Mouse (Mus musculus): ENCODE measurements around the gene Adcy5. TPM values are rescaled to one million over a fixed set of nuclear protein-coding genes. Genes with fewer than 3 reads are reported as not detected.

Gene Adcy5
- polyA plus RNA-seq, 1 experiment from 2014 or later = 1.4 TPM

DNA sequence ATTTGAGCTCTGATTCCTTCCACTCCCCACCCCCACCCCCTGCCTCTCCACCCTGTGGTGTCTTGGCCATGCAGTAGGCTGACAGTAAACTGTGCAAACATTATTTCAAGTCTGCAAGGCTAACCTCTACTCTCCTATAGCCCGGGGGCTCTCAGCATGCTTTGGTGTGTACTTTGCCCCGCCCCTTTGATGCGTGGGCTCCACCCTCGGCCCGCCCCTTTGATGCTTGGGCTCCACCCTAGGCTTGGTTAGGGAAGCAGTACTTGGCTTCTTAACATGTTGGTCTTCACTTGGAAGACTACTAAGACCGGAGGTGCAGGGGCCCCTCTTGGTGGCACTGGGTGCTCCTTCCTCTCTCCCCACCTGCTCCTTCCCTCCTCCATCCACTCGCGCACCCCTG, 4.9 kb downstream of the Adcy5 start:
- H3K27me3 ChIP-seq (ENCODE audit: control insufficient read depth, insufficient read depth, low read length) = peaks cover 19% of the 10 kb centered on the region
- no peak overlapping the region for H3K27ac ChIP-seq (replicated peaks; ENCODE audit: low read depth, low read length)
- no peak for DNase-seq (ENCODE audit: low spot score)
- peaks cover 3% of the 10 kb centered on the region; the same call in 1 of the 2 replicates for H3K4me1 ChIP-seq (ENCODE audit: control insufficient read depth, insufficient read depth, low read length)
- H3K9ac ChIP-seq (replicated peaks; ENCODE audit: low read length) = no peak overlapping the region
- H3K36me3 ChIP-seq (replicated peaks; ENCODE audit: control insufficient read depth, insufficient read depth, low read depth, low read length) = no peaks in the 10 kb centered on the region
- ATAC-seq (replicated peaks; ENCODE audit: insufficient number of reproducible peaks, low FRiP score, low TSS enrichment, low read depth) = no peak
- 54% methylated on average over 8 of the region's 8 CpGs for WGBS
- H3K4me3 ChIP-seq (ENCODE audit: low read depth, low read length) = no peak overlapping the region
- no peaks in the 10 kb centered on the region for H3K9me3 ChIP-seq (replicated peaks; ENCODE audit: control insufficient read depth, low read length)
- no peak overlapping the region for H3K4me2 ChIP-seq (ENCODE audit: low read depth, low read length)

- Histone ChIP-seq H3K27ac (replicated peaks; ENCODE audit: low read depth, low read length) (no peak overlapping the region), H3K9ac (replicated peaks; ENCODE audit: low read length) (no peak overlapping the region), H3K4me2 (ENCODE audit: low read depth, low read length) (no peak overlapping the region), H3K9me3 (replicated peaks; ENCODE audit: control insufficient read depth, low read length) (no peaks in the 10 kb centered on the region), H3K36me3 (replicated peaks; ENCODE audit: control insufficient read depth, insufficient read depth, low read depth, low read length) (no peaks in the 10 kb centered on the region), H3K4me3 (ENCODE audit: low read depth, low read length) (no peak overlapping the region), H3K4me1 (ENCODE audit: control insufficient read depth, insufficient read depth, low read length) (peaks cover 7% of the 10 kb centered on the region; the same call in 1 of the 2 replicates), H3K27me3 (ENCODE audit: control insufficient read depth, insufficient read depth, low read length) (peaks cover 18% of the 10 kb centered on the region)
- no peak for DNase-seq (ENCODE audit: low spot score)
- ATAC-seq (replicated peaks; ENCODE audit: insufficient number of reproducible peaks, low FRiP score, low TSS enrichment, low read depth) = no peak
- WGBS = 79% methylated on average over 4 of the region's 4 CpGs
Observed at GRCm38 (mm10) chr16:35159991-35160390, 5.3 kb downstream of the Adcy5 start.

DNA sequence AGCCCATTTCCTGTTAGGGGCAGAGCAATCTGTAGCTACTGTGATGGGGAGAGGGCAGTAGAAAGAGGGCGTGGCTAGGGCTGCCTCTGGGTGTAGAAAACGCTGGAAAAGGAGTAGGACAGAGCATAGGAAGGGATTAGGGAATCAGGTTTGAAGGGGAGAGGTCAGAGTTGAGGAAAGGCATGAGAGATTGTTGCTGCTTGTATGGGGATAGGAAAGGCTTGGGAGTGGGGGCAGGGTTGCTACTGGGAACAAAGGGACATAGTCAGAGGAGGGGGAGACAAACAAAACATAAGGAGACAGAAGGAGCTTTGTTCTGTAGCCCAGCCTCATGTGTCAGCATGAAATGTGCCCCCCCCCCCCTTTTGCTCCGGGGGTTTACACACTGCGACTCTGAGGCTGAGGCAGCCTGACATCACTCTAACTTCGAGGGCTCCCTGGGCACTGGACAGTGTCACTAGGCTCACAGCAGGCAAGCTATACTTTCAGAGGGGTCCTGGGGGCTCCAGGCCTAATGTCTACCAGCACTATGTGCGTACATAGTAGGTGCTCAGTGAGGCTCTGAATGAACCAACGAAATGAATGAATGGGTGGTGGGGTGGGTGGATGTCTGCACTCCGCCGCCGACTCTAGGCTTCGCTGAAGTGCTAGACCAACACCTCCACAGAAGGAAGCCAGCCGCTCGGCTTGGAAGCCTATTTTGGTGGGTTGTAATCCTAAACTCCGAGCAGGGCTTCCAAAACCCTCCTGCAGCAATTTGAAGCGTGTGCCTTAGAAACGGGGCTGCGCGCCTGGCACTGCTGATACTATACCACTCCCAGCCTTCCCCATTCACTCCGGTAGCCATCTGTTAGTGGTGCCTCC, 9.9 kb downstream of the Adcy5 start:
- Histone ChIP-seq H3K4me2 (ENCODE audit: low read depth, low read length) (no peak overlapping the region), H3K27ac (replicated peaks; ENCODE audit: low read depth, low read length) (0 out of 2 replicates have a peak overlapping the region, but pooled peaks have one; percentile 10), H3K4me1 (ENCODE audit: control insufficient read depth, insufficient read depth, low read length) (peaks cover 4% of the 10 kb centered on the region; the same call in 1 of the 2 replicates), H3K9ac (replicated peaks; ENCODE audit: low read length) (no peak overlapping the region), H3K9me3 (replicated peaks; ENCODE audit: control insufficient read depth, low read length) (no peaks in the 10 kb centered on the region), H3K36me3 (replicated peaks; ENCODE audit: control insufficient read depth, insufficient read depth, low read depth, low read length) (no peaks in the 10 kb centered on the region), H3K27me3 (ENCODE audit: control insufficient read depth, insufficient read depth, low read length) (no peaks in the 10 kb centered on the region), H3K4me3 (ENCODE audit: low read depth, low read length) (no peak overlapping the region)
- 28% methylated on average over 19 of the region's 19 CpGs for WGBS
- ATAC-seq (replicated peaks; ENCODE audit: insufficient number of reproducible peaks, low FRiP score, low TSS enrichment, low read depth) = peak; percentile 82
- peak; percentile 48 for DNase-seq (ENCODE audit: low spot score)

DNA sequence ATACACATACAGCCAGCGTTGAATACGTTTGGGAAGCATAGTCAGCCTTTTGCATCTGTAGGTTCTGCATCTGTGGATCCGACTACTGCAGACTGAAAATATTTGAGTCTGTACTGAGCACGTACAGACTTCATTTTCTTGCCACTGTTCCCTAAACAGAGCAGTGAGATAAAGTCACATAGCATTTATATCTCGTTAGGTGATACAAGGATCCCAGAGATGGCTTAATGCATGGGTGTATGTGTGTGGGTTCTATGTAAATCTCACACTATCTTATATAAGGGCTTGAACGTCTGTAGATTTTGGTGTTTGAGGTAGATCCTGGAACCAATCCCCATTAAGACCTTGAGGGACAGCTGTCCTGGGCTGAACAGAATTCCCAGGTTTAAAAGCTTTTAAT, 10.7 kb downstream of the Adcy5 start:
- H3K9me3 ChIP-seq (replicated peaks; ENCODE audit: control insufficient read depth, low read length) = no peaks in the 10 kb centered on the region
- H3K4me3 ChIP-seq (ENCODE audit: low read depth, low read length) = no peak overlapping the region
- H3K27me3 ChIP-seq (ENCODE audit: control insufficient read depth, insufficient read depth, low read length) = no peaks in the 10 kb centered on the region
- H3K36me3 ChIP-seq (replicated peaks; ENCODE audit: control insufficient read depth, insufficient read depth, low read depth, low read length) = no peaks in the 10 kb centered on the region
- WGBS = 81% methylated on average over 6 of the region's 6 CpGs
- 0 out of 2 replicates have a peak, but pooled peaks have one; percentile 29 for ATAC-seq (replicated peaks; ENCODE audit: insufficient number of reproducible peaks, low FRiP score, low TSS enrichment, low read depth)
- no peak for DNase-seq (ENCODE audit: low spot score)
- H3K9ac ChIP-seq (replicated peaks; ENCODE audit: low read length) = no peak overlapping the region
- no peak overlapping the region for H3K4me2 ChIP-seq (ENCODE audit: low read depth, low read length)
- peaks cover 4% of the 10 kb centered on the region; the same call in 1 of the 2 replicates for H3K4me1 ChIP-seq (ENCODE audit: control insufficient read depth, insufficient read depth, low read length)
- H3K27ac ChIP-seq (replicated peaks; ENCODE audit: low read depth, low read length) = 0 out of 2 replicates have a peak overlapping the region, but pooled peaks have one; percentile 10

DNA sequence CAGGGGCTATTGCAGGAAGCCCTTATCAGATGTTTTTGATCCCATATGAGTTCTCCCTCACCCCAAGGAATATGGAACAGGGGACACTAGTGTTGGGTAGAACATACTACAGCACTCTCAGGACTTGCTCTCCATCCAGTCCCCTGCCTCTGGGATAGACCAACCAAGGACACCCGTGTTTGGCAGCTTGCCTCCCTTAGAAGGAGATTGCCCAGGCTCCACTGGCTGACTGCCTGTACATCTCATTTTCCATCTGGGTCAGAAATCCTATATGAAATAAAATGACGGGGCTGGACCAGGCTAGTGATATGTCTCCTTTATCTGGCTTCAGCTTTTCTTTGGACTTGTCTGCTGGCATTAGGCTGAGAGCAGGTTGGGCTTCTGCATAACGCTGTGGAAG, 11.1 kb downstream of the Adcy5 start:
- Histone ChIP-seq H3K36me3 (replicated peaks; ENCODE audit: control insufficient read depth, insufficient read depth, low read depth, low read length) (no peaks in the 10 kb centered on the region), H3K4me3 (ENCODE audit: low read depth, low read length) (no peak overlapping the region), H3K9me3 (replicated peaks; ENCODE audit: control insufficient read depth, low read length) (no peaks in the 10 kb centered on the region), H3K27me3 (ENCODE audit: control insufficient read depth, insufficient read depth, low read length) (no peaks in the 10 kb centered on the region), H3K9ac (replicated peaks; ENCODE audit: low read length) (no peak overlapping the region), H3K27ac (replicated peaks; ENCODE audit: low read depth, low read length) (no peak overlapping the region), H3K4me1 (ENCODE audit: control insufficient read depth, insufficient read depth, low read length) (peaks cover 4% of the 10 kb centered on the region; the same call in 1 of the 2 replicates), H3K4me2 (ENCODE audit: low read depth, low read length) (no peak overlapping the region)
- DNase-seq (ENCODE audit: low spot score) (no peak), ATAC-seq (replicated peaks; ENCODE audit: insufficient number of reproducible peaks, low FRiP score, low TSS enrichment, low read depth) (no peak)
- WGBS = 83% methylated on average over 3 of the region's 3 CpGs

- Histone ChIP-seq H3K9ac (replicated peaks; ENCODE audit: low read length) (no peak overlapping the region), H3K4me3 (ENCODE audit: low read depth, low read length) (no peak overlapping the region), H3K4me2 (ENCODE audit: low read depth, low read length) (no peak overlapping the region), H3K27me3 (ENCODE audit: control insufficient read depth, insufficient read depth, low read length) (no peaks in the 10 kb centered on the region), H3K9me3 (replicated peaks; ENCODE audit: control insufficient read depth, low read length) (no peaks in the 10 kb centered on the region), H3K27ac (replicated peaks; ENCODE audit: low read depth, low read length) (no peak overlapping the region), H3K4me1 (ENCODE audit: control insufficient read depth, insufficient read depth, low read length) (peaks cover 4% of the 10 kb centered on the region; the same call in 1 of the 2 replicates), H3K36me3 (replicated peaks; ENCODE audit: control insufficient read depth, insufficient read depth, low read depth, low read length) (no peaks in the 10 kb centered on the region)
- WGBS = 80% methylated on average over 7 of the region's 7 CpGs
- ATAC-seq (replicated peaks; ENCODE audit: insufficient number of reproducible peaks, low FRiP score, low TSS enrichment, low read depth) (no peak), DNase-seq (ENCODE audit: low spot score) (no peak)
Observed at GRCm38 (mm10) chr16:35169431-35169830, 14.8 kb downstream of the Adcy5 start.

DNA sequence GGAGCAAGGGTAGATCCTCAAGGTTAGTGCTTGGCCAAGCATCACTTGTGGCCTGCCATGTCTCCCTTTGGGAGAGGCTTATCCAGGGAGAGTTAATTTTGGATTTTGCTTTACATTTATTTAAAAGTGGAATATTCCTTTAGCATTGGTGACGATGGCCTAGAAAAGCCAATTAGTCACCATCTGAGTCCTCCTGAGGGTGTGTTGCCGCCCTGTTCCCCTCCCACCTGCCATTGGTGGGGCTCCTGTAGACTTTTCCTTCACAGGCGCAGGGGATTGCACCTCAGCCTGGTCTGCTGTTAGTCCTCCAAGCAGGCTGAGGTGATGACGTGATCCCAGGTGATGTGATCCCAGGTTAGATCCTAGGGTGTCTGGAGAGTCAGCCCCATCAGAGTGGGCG, 17.5 kb downstream of the Adcy5 start:
- no peak overlapping the region for H3K4me2 ChIP-seq (ENCODE audit: low read depth, low read length)
- no peaks in the 10 kb centered on the region for H3K36me3 ChIP-seq (replicated peaks; ENCODE audit: control insufficient read depth, insufficient read depth, low read depth, low read length)
- WGBS = 79% methylated on average over 5 of the region's 5 CpGs
- DNase-seq (ENCODE audit: low spot score) = no peak
- no peak overlapping the region for H3K4me3 ChIP-seq (ENCODE audit: low read depth, low read length)
- no peaks in the 10 kb centered on the region for H3K9me3 ChIP-seq (replicated peaks; ENCODE audit: control insufficient read depth, low read length)
- no peak overlapping the region for H3K9ac ChIP-seq (replicated peaks; ENCODE audit: low read length)
- no peak for ATAC-seq (replicated peaks; ENCODE audit: insufficient number of reproducible peaks, low FRiP score, low TSS enrichment, low read depth)
- no peaks in the 10 kb centered on the region for H3K4me1 ChIP-seq (ENCODE audit: control insufficient read depth, insufficient read depth, low read length)
- H3K27ac ChIP-seq (replicated peaks; ENCODE audit: low read depth, low read length) = no peak overlapping the region
- H3K27me3 ChIP-seq (ENCODE audit: control insufficient read depth, insufficient read depth, low read length) = no peaks in the 10 kb centered on the region

GRCm38 (mm10) chr16:35178516-35178915, 23.8 kb downstream of the Adcy5 start:
- WGBS = 91% methylated on average over 3 of the region's 3 CpGs
- no peak overlapping the region for H3K9ac ChIP-seq (replicated peaks; ENCODE audit: low read length)
- no peaks in the 10 kb centered on the region for H3K27me3 ChIP-seq (ENCODE audit: control insufficient read depth, insufficient read depth, low read length)
- no peak for DNase-seq (ENCODE audit: low spot score)
- no peak overlapping the region for H3K4me2 ChIP-seq (ENCODE audit: low read depth, low read length)
- ATAC-seq (replicated peaks; ENCODE audit: insufficient number of reproducible peaks, low FRiP score, low TSS enrichment, low read depth) = no peak
- no peaks in the 10 kb centered on the region for H3K4me1 ChIP-seq (ENCODE audit: control insufficient read depth, insufficient read depth, low read length)
- H3K27ac ChIP-seq (replicated peaks; ENCODE audit: low read depth, low read length) = no peak overlapping the region
- no peaks in the 10 kb centered on the region for H3K9me3 ChIP-seq (replicated peaks; ENCODE audit: control insufficient read depth, low read length)
- no peak overlapping the region for H3K4me3 ChIP-seq (ENCODE audit: low read depth, low read length)
- H3K36me3 ChIP-seq (replicated peaks; ENCODE audit: control insufficient read depth, insufficient read depth, low read depth, low read length) = no peaks in the 10 kb centered on the region

Measured in embryonic facial prominence, embryonic 11.5 days (tissue).